Mouse (Mus musculus): Measurements from ENCODE around the gene Mafb.
A peak's percentile ranks its signal among the peaks of the same experiment; 100 is the strongest.

- TF ChIP-seq CTCF (IDR thresholded peaks at IDR 0.05; ENCODE audit: control insufficient read depth, insufficient read depth, low read length) (no peak), POLR2A (IDR thresholded peaks at IDR 0.05; ENCODE audit: borderline replicate concordance, control insufficient read depth, low read depth, low read length) (peak; percentile 81; the same call in 1 of the 2 replicates)
Measured at GRCm38 (mm10) chr2:160366980-160367338, at the start of gene Mafb.

All from bone marrow, adult 2 months (tissue).